Mouse (Mus musculus): ENCODE data around the gene Traf1.

Traf1 gene

DNA sequence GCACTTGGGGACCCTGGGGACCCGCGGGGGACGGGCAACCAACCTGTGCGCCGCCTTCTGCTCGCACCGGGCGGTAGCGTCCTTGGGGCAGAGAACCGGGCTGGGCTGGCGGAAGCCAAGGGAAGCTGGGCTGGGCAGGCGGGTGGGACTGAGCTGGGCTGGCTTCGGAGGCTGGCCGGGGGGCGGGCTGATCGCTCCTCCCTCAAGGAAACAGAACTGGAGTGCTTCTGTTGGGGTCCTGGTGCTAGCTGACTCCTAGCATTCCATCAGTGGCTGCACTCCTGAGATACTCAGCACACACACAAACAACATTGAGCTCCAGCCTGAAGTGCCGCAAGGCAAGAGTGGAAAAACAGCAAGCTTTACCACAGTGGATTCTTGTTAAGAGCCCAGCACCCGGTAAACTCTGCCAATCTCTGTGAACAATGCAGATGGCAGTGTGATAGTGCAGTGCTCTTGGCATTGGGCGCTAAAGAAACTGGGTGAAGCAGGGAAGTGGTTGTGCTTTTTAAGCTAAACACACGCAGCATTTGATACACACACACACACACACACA lies at the start of gene Traf1:
TSS of gene Traf1 (minus strand) at position 292 of the 556 bp plus-strand sequence.
- DNase-seq (ENCODE audit: low spot score): peak; percentile 52

DNA sequence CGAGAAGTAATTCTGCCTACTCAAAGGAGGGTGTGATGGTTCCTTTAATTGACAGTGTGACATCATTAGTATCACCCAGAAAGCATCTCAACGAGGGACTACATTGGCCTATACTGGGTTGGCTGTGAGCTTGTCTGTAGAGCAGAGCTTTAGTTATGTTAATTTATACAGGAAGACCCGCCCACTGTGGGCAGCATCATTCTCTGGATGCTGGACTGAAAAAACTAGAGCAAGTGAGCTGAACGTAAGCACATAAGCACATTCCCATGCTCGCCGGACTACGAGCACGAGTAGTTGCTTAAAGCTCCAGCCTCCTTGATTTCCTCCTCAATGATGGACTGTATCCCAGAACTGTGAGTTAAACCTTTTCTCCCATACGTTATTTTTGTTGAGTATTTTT lies 37.4 kb upstream of the Traf1 start:
- DNase-seq (ENCODE audit: low spot score): no peak

DNA sequence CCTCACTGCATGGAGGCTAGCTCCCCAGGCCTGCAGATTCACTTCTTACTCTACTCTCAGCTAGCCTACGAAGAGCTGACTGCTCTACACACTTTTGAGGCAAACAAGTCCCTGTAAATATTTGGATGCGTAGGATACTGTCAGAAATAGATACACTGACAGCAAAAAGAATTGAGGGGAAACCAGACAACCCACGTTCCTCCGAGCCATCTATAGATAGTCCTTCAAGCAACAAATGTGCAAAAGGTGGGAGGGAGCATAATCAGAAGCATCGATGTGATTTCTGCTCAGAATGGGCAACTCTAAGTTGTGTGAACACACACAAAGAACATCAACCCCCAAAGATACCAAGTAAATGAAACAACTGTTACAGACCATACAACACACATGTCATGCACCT lies 34.9 kb upstream of the Traf1 start:
- no peak for DNase-seq (ENCODE audit: low spot score)

DNA sequence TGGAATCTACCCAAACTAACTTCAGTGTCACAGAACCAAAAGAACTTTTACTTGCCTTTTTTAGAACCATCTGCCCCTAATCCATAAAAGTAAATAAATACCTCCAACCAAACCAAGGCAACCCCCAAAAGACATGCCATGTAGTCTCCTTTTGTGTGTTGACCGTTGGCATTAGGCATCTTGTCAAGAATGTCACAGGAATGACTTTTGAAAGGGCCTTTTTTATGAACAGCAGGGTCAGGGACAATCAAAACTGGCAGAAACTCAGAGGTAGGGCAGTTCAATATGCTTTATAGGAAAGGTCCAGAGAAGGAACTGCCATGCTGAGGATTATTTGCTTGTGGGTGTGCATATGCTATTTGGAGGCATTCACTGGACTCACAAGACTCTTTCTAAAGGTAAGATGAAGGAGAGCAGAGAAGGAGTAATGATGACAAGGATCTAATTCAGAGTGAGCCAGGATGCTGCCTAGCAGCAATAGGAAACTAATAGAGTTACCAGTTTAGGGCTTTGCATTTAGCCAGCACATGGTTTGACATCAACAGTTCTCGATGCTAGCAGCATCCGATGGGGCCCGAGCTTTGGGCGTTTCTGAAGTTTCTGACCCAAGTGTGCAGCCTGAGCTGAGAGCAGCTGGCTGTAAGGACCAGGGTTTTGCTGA lies 32.3 kb upstream of the Traf1 start:
- no peak for DNase-seq (ENCODE audit: low spot score)

DNA sequence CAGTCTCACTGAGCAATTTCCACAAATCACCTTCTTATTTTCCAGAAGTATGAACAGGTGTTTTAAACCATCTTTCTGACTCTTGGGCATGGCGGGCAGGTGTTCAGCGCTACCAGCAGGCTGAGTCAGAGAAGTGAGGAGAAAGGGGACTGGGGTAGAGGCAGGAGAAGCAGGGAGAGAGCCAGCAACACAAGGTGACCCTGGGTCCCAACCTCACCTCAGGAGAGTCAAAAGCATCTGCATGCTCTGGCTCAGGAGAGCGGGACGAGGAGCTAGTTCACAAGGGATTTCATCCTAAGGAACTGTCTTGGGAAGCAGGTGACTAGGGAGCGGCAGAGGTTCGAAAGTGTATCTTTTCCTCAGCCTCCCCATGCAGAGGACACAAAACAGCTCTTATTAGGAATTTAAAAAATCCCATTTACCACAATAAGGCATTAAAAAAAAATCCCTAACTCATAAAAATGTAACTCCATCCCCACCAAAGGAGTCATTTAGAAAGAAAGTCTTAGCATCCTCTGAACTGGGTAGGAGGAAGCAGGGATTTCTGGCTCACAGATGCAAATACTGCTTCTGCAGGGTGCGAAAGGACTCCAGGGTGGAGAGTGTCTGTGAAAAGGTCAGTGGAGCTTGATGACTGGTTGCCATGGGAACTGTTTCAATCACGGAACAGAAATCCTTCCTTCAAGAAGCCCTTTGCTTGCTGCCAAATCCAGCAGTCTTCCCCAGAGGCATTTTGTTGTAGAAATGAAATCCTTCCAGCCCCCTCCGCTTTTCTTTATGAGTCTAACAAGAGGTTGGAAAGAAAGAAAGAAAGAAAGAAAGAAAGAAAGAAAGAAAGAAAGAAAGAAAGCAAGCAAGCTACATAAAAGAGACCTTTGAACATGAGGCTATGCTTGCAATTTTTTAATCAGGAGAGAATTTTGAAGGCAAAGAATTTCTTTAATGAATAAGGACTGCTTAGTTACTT lies 31.4 kb upstream of the Traf1 start:
- no peak for DNase-seq (ENCODE audit: low spot score)

DNA sequence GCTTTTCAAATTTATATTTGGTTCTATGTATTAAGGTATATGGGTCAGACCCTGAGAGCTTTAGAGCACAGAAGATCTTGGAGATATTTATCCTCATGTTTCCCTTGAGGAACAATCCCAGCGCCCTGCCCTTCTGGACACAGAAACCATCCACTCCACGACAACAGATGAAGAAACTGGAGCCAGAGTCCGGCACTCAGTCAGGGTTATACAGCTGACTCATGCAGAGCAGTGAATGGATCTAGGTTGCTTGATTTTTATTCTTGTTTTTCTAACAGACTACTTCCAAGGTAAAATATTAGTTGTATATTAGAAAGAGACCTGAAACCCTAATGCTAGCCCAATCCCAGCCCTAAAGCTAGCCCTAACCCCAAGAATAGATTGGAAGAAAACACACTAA lies 30.4 kb upstream of the Traf1 start:
- no peak for DNase-seq (ENCODE audit: low spot score)

DNA sequence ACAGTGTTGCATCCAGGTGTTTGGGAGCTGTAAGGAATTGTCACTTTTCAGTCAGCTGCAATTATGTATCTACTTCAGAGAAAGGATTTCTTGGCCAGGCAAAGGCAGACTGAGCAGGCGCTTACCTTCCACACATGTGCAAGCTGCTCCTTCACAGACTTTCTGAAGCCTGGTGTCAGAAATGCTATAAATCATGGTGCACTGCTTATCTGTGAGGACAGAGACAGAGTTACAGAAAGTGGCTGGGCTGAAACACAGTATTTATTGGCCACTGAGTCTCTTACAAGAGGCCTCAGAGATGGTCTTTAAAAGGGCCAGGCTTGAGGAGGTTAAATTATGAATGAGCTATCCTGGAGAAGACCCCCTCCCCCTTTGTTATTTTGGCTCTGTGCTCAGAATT lies 28.2 kb upstream of the Traf1 start:
- DNase-seq (ENCODE audit: low spot score): no peak

DNA sequence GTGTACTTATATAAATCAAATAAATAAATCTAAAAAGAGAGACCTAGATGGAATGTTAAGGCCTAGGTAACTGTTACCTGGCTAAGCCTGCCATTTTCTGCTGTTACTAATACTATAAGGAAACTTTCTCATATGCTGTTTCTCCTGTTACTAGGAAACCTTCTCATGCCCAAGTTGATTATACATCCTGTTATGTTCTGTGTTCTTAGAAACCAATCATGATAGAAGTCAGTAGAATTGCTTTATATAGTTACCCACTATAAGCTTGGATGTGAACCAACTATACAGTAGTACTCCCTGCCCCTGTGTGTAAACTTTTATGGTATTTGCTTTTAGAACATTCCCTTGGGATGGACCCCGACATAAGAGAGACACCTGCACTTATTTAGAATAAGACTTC lies 26.0 kb upstream of the Traf1 start:
- no peak for DNase-seq (ENCODE audit: low spot score)

DNA sequence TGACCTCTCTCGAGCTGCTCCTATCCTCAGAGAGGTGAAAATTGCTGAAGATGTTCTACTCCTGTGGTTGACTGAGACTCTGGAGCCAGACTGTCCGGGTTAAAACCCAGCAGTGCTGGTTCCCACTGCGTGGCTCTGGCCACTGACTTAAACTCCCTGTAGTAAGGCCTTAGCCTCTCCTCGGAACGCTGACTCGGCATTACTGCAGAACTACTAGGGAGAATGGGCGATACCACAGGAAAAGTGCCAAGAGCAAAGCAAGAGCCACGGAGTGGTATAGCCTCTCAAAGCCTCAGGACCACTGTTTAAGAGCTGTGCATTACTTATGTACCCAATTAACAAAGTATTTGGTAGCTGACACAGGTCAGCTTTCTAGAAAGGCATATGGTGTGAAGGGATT lies 23.3 kb upstream of the Traf1 start:
- no peak for DNase-seq (ENCODE audit: low spot score)

DNA sequence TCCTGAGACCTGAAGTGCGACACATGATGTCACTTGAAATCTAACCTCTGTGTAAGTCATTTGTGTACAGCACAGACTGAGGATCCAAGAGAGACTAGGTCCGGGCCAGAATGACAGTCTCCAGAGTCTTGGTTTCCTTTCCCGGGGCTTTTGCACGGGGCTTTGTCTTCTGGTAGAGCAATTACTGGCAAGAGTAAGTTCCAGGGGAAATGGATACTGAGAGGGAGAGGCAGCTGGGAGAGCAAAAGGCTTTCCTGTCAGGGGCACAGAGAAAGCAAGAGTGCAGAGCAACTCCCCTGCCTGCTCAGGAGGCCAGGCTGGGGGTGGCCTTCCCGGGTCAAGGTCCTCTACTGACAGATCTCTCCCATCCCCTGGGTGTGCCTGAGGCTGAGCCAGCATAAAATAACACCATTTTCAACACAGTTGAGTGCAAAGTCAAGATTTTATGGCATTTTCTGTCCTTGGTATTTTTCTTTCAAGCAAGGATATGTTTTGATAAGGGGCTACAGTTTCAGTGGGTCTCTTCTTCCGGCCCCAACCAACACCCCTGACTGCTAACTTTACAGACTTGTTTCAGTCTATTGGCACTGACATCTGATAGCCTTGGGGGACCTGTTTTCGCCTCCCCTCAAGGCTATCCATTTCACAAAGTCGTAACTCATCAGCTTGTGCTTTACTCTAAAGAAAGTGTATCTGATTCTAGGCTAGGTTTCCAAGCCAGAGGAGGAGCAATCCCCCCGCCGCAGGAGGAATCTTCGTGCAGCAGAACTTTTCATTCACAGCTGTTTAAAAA lies 21.5 kb upstream of the Traf1 start:
- DNase-seq (ENCODE audit: low spot score): peak; percentile 31

DNA sequence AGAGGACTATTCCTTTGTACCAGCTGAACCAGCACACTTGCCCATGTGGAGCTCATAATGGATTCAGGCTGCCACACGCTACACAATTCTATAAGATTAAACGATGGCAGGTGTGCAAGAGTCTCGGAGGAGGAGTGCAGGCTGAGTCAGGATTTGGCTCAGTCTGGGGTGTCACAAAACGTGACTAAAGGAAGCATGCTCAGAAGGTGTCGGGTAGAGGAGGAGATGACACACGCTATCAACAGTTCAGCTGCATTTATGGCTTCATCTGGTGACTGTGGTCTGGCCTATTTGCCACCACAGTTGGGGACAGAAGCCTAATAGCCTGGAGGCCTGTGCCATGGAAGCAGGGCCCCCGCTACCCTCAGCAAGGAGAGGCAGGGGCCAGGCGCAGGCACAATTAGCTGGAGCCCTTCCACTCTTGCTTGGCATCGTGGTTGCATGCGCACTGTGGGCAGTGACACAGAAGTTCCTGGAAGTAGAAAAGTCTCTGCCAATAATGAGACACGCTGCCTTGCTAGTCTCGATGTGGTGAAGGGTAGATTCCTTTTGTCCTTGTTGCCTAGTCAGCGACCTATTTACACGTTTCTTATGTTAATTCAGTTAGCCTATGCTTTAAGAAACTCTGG lies 20.6 kb upstream of the Traf1 start:
- DNase-seq (ENCODE audit: low spot score): no peak

DNA sequence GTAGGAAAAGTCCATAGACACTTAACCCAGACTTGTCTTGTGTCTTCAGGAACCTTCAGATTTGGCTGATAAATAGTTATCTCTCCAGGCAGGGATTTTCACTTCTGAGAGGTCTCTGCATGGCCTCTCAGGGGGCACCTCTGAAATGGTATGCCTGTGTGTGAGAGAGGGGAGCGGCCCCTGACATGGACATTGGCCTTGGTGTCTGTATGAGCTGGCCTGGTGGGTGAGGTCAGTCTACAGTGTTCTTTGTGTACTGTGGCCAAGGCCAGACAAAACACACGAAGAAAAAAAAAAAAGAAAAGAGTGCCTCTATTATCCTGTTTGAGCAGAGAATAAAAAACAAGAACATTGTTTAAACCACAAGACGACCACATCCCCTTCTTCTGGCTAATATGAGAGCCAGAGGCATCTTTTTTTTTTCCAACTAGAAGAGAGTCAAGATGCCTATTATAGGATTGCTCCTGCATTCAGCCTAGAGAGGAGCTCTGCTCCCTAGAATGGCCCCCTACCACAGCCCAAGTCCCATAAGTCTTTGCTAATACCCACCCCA lies 18.0 kb upstream of the Traf1 start:
- no peak for DNase-seq (ENCODE audit: low spot score)

DNA sequence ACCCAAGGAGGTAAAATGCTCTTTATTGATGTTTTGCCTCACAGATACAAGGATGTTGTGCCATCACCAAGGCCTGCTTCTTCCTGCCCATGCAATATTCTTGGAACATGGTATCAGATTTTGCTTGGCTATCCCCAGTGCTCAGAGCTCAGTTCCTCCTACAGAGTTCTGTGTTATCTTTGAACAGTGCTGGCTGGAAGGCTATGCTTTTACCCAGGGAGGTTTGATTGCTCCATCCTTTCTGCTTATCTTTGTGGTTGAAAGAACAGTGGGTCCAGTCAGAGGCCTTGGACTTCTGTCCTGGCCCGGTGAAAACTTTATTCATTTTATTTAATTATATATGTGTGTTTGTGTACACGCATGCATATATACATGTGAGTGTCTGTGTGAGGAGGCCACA lies 16.7 kb upstream of the Traf1 start:
- DNase-seq (ENCODE audit: low spot score): no peak

DNA sequence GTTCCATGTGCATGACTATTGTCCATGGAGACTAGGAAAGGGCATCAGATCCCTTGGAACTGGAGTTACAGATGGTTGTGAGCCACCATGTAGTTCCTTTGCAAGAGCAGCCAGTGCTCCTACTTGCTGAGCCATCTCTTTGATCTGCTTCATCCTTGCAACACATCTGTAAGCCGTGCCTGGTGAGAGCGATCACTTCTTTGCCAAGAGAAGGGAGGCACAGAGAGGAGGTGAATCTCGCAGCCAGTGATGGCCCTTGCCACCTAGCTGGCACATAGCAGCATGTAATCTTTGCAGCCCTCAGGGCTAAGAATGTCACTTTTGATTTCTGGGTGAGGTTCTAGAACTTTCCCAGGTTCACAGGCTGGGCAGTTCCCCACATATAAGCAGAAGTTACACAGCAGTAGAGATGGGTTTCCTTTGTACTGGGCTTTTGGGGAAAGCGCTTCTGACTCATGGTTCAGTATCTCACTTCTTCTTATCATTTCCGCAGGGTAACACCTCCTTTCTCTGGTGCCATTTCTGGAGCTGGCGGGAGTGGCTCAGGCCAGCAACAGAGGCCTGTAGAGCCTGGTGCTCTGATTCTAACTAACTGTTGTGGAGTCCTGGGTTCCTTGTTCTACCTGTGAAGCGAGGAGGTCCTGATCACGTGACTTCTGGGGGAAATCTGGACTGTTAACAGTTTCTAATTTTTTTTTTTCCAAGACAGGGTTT lies 15.5 kb upstream of the Traf1 start:
- no peak for DNase-seq (ENCODE audit: low spot score)

DNA sequence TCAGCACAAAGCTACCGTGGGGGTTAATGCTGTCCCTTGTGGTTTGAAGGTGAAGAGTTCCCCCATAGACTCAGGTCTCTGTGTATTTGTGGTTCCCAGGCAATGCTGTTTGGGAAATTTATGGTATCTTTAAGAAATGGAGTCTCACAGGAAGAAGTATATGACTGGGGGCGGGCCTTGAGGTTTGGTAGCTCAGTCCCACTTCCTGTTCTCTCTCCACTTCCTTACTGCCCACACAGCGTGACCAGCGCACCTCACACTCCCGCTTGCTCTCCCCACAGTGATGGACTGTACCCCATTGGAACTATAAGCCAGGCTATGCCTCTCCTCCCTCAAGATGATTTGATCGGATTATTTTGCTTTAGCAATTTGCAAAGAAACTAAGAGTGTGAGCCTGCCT lies 14.9 kb upstream of the Traf1 start:
- DNase-seq (ENCODE audit: low spot score): no peak

DNA sequence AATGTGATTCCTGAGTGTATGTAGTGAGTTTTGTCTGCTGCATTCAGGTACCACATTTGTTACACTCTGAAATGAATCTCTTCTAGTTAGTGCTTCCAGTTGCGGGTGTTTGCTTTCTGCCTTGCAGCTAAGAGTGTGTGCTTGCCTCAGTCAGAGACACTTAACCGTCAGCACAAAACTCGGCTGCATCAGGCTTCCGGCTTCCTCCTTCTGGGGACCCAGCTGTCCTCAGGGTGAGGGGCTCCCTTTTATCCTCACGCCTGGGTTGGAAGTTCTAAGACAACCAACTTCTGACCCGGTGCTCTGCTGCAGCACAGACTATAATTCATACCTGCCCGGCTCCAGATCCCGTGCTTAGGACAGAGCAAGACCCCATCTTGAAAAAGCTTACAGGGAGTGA lies 11.5 kb upstream of the Traf1 start:
- no peak for DNase-seq (ENCODE audit: low spot score)

DNA sequence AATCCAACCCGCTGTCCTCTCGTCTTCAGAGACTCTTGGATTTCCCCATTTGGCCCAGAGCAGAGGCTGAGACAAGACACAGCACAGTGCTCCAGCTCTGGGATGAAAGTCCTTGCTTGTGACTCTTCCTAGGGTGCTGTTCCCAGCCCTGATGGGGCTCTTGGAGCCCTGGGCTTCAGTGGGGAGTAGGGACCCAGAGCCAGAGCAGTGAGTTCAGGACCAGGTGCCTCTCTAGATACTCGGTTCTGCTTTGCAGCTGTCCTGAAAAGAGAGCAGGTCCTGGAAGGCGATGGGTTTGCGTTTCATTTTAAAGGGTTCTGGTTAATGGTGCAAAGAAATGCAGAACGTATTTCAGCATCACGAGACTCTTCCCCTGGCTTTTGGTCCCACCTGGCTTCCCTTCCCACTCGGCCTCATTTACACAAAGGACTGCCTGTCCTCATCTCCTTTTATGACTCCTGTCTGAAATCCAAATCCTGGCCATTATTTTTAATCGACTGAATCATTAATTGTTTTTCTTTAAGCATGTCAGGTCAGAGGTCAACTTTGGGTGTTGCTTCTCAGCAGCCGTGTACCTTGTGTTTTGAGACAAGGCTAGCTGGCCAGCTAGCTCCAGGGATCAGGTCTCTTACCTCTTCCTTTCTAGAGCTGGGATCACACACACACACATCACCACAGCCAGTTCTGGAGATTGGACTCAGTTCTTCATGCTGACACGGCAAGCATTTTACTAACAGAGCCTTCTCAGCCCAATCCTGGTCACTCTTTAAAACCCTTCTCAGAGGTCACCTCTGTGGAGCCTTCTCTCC lies 9.7 kb upstream of the Traf1 start:
- DNase-seq (ENCODE audit: low spot score): no peak

DNA sequence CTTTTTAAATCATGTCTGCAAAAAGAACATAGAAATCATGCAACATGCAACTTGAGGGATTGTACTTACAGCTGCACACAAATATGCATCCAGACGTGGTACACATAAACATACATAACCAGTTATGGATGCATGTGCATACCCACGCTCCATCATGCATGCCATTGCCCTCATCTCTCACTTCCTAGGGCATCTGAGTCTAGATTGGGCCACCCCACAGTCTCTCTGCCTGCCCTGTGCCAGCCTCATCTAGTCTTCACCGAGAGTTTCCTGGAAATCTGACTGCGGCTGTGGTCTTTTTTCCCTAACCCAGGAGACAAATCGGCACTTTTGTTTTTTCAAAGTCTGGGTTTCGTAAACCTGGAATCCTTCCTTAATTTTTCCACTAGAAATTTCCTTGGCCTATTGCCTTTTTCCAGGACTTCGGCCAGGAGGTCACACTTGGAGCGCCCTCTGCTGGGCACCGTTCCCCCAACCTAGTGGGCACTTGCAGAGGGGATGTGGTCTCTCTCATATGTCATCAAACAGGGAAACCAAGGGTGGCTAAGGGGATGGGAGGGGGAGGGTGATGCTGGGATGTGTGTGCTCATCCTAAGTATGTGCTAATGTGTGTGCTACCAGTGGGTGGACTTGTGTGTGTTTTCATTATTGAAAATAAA lies 8.6 kb upstream of the Traf1 start:
- no peak for DNase-seq (ENCODE audit: low spot score)

DNA sequence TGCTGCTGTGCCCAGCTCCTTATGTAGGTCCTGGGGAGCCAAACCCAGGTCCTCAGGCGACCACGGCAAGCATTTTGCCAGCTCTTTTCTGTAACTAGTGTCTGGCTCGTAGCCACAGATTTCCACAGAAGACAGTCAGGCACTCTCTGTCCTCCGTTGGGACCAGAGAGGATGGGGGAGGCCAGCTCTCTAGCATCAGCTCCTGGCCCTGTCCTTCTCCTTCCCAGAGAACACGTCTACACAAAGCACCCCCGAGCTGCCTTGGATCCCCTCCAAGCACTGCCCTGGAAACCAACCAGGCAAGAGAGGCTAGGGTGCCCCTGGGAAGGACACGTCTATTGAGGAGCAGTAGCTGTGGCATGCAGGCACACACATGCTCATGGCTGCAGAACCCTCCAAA lies 7.6 kb upstream of the Traf1 start:
- DNase-seq (ENCODE audit: low spot score): peak; percentile 63
